Mouse (Mus musculus): ENCODE data around the gene Maml3.
A peak's percentile ranks its signal among the peaks of the same experiment; 100 is the strongest.

The Maml3 gene

GRCm38 (mm10) chr3:52046027-52046700 is 58.7 kb downstream of the Maml3 start:
- peak; percentile 87 for DNase-seq (ENCODE audit: low read depth)

- no peak for DNase-seq (ENCODE audit: low read depth)
Measured at GRCm38 (mm10) chr3:52045221-52045641, 59.6 kb downstream of the Maml3 start.

GRCm38 (mm10) chr3:52044651-52045050 is 60.2 kb downstream of the Maml3 start:
- DNase-seq (ENCODE audit: low read depth), result no peak

- peak; percentile 52 for DNase-seq (ENCODE audit: low read depth)
Measured at GRCm38 (mm10) chr3:52043847-52044246, 61.0 kb downstream of the Maml3 start.

GRCm38 (mm10) chr3:52042680-52043079 is 62.2 kb downstream of the Maml3 start:
- DNase-seq (ENCODE audit: low read depth), result no peak

- DNase-seq (ENCODE audit: low read depth), result peak; percentile 28
Measured at GRCm38 (mm10) chr3:52039958-52040357, 64.9 kb downstream of the Maml3 start.

- DNase-seq (ENCODE audit: low read depth), result no peak
Measured at GRCm38 (mm10) chr3:52037260-52037659, 67.6 kb downstream of the Maml3 start.

GRCm38 (mm10) chr3:52035404-52035803 is 69.5 kb downstream of the Maml3 start:
- no peak for DNase-seq (ENCODE audit: low read depth)

- DNase-seq (ENCODE audit: low read depth), result no peak
Measured at GRCm38 (mm10) chr3:52033857-52034588, 70.9 kb downstream of the Maml3 start.

- DNase-seq (ENCODE audit: low read depth), result no peak
Measured at GRCm38 (mm10) chr3:52031327-52031726, 73.5 kb downstream of the Maml3 start.

- DNase-seq (ENCODE audit: low read depth), result no peak
Measured at GRCm38 (mm10) chr3:52030114-52030513, 74.8 kb downstream of the Maml3 start.

- DNase-seq (ENCODE audit: low read depth), result no peak
Measured at GRCm38 (mm10) chr3:52029661-52030081, 75.2 kb downstream of the Maml3 start.

GRCm38 (mm10) chr3:52027972-52028371 is 76.9 kb downstream of the Maml3 start:
- DNase-seq (ENCODE audit: low read depth), result no peak

GRCm38 (mm10) chr3:52022486-52022885 is 82.4 kb downstream of the Maml3 start:
- no peak for DNase-seq (ENCODE audit: low read depth)

GRCm38 (mm10) chr3:52018103-52018439 is 86.8 kb downstream of the Maml3 start:
- no peak for DNase-seq (ENCODE audit: low read depth)

- DNase-seq (ENCODE audit: low read depth), result peak; percentile 48
Measured at GRCm38 (mm10) chr3:52017439-52018102, 87.3 kb downstream of the Maml3 start.

- no peak for DNase-seq (ENCODE audit: low read depth)
Measured at GRCm38 (mm10) chr3:52016178-52016577, 88.7 kb downstream of the Maml3 start.

- DNase-seq (ENCODE audit: low read depth), result no peak
Measured at GRCm38 (mm10) chr3:52015556-52015955, 89.3 kb downstream of the Maml3 start.

GRCm38 (mm10) chr3:52011032-52011710 is 93.7 kb downstream of the Maml3 start:
- no peak for DNase-seq (ENCODE audit: low read depth)

- peak; percentile 66 for DNase-seq (ENCODE audit: low read depth)
Measured at GRCm38 (mm10) chr3:52009321-52009720, 95.6 kb downstream of the Maml3 start.

GRCm38 (mm10) chr3:52007602-52008252 is 97.1 kb downstream of the Maml3 start:
- DNase-seq (ENCODE audit: low read depth), result no peak
